Mouse (Mus musculus) neutrophil, adult 5-6 weeks (primary cell): ENCODE data around the gene Slc35b2. TPM values are rescaled to one million over a fixed set of nuclear protein-coding genes. Genes with fewer than 3 reads are reported as not detected.

Experiments
- ATAC-seq: fragments of 151-379, 151-347 bp; 2 replicates; pipeline ENCODE4 v1.8.0; 2017; ENCODE audit warnings: mild to moderate bottlenecking, moderate TSS enrichment; ENCODE audit not compliant: insufficient number of reproducible peaks, poor library complexity, low FRiP score, severe bottlenecking; ENCODE audit errors: extremely low read depth
- total RNA-seq: library from RNA; stranded (forward); fragments of 200-1000 nt; gene quantifications from 2 replicates; pipeline ENCODE4 v1.2.3, GENCODE M21; 2017

Gene Slc35b2
- total RNA-seq, 1 experiment from 2014 or later, result 17.7 TPM

- peak; percentile 14; the same call in 1 of the 2 replicates for ATAC-seq
These were observed 5.4 kb upstream of the Slc35b2 start for GRCm38 (mm10) chr17:45557998-45558862.

DNA sequence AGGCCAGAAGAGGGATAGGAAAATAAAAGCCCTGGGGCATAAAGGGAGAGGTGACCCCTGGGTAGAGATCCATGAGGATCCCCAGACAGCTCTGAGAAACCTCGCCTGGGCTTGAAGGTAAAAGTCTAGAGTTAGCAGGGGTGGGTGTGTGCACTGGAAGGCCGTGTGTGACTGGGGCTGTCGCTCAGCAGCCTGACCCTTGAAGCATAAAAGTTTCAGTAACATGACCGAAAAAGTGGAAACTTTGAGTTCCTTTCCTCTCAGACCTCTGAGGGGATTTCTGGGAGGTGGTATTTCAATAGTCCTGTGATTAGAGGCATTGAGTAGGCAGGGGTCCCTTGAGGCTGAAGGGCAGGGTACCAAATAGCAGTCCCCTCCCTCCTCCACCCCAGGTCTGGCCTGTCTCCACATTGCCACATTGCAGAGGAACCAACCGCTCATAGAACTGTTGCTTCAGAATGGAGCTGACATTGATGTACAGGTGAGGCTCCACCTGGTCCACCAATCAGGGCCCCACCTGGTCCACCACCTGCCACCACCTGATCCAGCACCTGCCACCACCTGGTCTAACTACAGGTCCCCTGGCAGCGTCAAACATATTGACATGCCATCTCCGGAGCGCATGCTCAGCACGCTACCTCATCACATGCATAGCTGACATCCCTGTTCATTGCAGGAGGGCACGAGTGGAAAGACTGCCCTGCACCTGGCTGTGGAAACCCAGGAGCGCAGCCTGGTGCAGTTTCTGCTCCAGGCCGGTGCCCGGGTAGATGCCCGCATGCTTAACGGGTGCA is 3.7 kb upstream of the Slc35b2 start:
- ATAC-seq, result no peak

DNA sequence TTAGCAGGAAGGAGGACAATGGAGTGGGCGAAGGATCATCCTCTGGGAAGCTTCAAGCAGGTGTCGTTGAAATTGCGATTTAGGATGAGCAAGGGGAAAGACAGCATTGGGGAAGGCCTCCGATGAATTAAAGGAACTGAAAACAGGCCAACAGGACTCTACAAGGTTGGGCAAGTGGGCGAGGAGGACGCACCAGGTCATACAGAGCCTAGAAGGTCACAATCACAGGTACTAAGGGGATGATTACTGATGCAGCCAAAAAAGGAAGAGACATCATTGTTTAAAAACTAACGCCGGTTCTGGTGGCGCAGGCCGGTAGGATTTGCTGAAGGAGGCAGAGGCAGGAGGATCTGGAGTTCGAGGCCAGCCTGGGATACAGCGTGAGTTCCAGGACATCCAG is 458 bp upstream of the Slc35b2 start:
- ATAC-seq, result no peak

GRCm38 (mm10) chr17:45564531-45565084 is 934 bp downstream of the Slc35b2 start:
- ATAC-seq, result no peak

DNA sequence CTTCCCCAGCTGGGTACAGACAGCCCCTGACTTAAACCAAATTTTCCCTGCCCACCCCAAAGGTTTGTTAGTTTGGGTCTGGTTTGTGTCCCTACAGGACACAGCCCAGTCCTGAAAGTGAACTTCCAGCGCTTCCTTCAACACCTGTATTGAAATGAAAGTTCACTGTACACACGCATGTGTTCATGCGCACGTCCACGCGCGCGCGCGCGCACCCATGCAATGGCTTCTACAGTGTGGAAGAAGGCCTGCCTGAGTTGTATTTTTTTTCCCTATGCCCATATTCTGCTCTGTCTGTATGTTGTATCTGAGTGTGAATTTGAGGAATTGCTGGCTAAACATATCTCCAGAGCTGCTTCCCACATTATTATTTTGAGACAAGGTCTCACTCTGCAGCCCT is 1.4 kb downstream of the Slc35b2 start:
- no peak for ATAC-seq

DNA sequence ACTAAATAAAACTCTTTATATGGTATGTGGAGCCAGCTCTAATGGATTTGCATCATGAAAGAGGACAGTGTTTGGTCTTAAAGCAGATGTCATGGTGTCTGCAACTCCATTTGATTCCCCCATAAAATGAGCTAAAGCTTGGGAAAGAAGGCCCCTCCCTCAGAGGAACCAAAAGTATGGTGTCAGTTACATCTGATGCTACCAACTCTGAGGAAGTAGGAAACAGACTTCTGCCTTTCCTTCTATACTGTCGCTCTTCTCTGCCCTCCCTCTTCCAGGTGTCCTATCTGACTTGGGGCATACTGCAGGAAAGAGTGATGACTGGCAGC is 2.3 kb downstream of the Slc35b2 start:
- ATAC-seq, result no peak

GRCm38 (mm10) chr17:45566360-45567161 is 2.9 kb downstream of the Slc35b2 start:
- no peak for ATAC-seq

GRCm38 (mm10) chr17:45567162-45567601 is 3.5 kb downstream of the Slc35b2 start:
- no peak for ATAC-seq

DNA sequence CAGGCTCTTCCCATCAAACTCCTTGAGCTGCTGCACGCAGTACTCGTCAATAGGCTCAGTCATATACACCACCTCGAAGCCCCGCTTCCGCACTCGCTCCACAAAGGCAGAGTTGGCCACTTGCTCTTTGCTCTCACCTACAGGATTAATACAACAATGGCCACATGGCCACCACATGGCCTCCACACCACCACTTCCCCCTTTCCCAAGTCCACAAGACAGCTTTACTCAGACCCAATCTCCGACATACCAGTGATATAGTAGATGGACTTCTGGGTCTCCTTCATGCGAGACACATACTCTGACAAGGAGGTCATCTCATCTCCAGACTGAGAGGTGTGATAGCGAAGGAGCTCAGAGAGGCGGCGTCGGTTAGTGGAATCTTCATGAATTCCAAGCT is 5.3 kb downstream of the Slc35b2 start:
- ATAC-seq, result no peak

DNA sequence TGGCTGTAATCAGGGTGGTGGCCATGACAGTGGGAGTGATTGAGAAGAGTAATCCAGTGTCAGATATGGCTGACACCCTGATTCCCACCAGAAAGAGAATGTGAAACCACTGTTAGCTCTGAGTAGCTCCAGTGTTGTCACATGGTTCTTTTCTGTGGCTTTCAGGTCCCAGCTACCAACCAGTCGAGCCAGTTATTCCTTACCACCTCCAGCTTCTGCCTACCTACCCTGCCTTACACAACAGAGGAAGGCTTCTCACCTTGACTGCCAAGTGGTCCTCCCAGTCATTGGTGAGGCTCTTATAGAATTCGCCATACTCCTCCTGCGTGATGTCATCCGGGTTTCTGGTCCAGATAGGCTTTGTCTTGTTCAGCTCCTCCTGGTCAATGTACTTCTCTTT is 6.3 kb downstream of the Slc35b2 start:
- ATAC-seq, result no peak

DNA sequence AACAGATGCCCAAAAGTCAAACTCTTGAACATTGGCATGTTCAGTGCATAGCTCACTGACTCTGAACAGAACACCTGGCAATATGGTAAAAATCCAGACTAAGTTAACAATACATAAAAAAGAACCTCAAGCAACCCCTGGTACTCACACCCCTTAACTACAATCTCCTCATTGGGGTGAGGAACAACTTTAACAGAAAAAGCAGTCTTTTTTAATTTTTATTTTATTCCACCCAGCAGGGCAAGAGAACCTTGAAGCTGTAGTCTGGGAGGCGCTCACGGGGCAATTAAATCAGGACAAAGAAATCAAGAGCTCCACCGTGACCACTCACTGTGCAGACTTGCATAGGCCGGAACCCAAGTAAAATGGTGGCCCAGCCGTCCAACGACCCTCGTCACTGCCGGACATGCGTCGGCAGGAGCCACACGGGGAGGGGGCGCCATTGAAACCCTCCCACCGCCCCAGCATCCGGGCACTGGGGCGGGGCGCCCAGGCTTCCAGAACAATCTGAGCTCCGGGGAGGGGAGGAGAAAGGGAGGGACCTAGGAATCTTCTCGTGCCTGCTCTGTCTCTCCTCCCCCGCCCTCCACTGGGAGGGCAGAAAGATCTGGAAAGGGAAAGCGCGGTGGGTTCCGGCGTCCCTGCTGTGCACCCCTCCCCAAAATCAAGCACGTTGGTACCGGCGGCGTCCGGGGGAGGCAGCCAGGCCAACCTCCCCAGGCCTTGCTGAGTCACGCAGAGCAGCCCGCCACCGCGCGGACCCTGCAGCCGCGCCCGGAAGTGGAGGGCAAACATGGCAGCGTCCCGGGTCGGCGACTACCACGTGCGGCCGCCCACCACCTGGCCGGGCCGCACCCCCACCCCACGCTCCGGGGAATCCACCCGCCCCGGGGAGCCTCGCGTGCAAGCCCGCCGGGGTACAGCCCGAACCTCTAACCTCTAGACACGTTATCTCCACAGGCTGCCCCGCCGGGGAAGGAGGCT is 8.7 kb downstream of the Slc35b2 start:
- ATAC-seq, result 0 out of 2 replicates have a peak, but pooled peaks have one; percentile 4

- ATAC-seq, result peak; percentile 76
These were observed 9.6 kb downstream of the Slc35b2 start, which contains the start of gene Hsp90ab1 for GRCm38 (mm10) chr17:45573087-45573779. TSS of gene Hsp90ab1 (minus strand) at chr17:45573271.

- peak; percentile 64 for ATAC-seq
These were observed 10.1 kb downstream of the Slc35b2 start for GRCm38 (mm10) chr17:45573780-45574123.

GRCm38 (mm10) chr17:45574129-45574761 is 10.6 kb downstream of the Slc35b2 start:
- peak; percentile 28 for ATAC-seq

DNA sequence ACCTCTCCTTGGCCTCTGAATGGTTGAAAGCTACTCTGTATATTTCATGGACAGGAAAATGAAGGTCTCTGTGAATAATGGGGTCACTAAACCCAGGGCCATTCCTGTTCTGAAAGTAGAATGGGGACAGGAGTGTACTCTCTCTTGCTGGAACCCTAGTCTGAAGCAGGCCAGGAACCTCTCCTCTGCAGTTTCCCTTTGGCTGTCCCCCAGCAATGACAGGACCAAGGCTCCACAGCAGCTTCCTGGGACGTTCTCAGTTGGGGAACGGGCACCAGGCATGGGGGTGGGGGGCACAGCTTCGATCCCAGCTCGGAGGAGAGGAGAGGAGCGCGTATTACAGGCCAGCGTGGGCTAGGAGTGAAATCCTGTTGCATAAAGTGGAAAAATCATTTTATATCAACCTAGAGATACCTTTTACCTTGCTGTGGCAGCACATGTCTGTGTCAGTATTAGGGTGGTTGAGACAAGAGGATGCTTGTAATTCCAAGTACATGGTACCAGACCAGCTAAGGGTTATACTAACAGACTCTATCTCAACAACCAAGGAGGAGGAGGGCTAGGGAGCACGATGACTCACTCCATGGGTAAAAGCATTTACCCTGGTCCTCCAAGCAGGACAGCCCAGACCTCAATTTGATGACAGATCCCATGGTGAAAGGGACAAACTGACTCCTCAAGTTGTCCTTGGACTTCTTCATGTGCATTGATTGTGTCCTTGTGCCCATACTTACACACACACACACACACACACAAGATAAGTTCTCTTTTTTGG is 11.6 kb downstream of the Slc35b2 start:
- no peak for ATAC-seq

- ATAC-seq, result no peak
These were observed 14.6 kb downstream of the Slc35b2 start for GRCm38 (mm10) chr17:45578242-45578641.
